In the genomic region with DNA sequence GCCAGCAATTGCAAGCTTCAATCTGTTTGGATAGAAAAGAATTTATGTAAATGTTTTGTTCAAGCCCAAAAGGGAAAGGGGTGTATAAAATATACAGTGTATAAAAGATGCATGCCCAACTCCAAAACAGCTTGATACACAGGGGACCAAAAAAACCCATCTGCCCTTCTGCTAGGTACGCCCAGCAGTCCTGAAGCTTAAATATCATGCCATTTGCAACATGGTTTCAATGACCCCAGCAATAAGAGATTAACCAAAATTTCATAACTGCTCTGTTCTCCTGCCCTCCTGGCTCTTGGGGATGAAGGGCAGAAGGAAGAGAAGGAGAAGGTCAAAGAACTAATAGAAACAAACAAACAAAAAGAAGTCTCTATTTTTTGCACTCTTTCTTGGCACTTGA, we compare ENCODE assay signal across 9 mouse cellular contexts.
A peak's percentile ranks its signal among the peaks of the same experiment; 100 is the strongest.
DNase-seq lines count a peak whose midpoint lies in the region; ATAC-seq lines count a peak whose summit lies in the region.
"Had no signal": no experiment of that assay in that cellular context is flagged by ENCODE, and none has a peak within 500 bp of the region (broad histone marks: within the 10 kb centered on the region; RNA-seq: fewer than 3 reads in every experiment).

No protein-coding gene starts in this region.

- no peaks in the 10 kb centered on the region for H3K9me3 ChIP-seq in heart, embryonic 14.5 days (ENCODE audit: control insufficient read depth, low read length)
- H3K9me3 ChIP-seq in forebrain, embryonic 15.5 days, result no peaks in the 10 kb centered on the region
- no peaks in the 10 kb centered on the region for H3K9me3 ChIP-seq in midbrain, embryonic 11.5 days (ENCODE audit: control insufficient read depth, low read length)

- no peak overlapping the region for H3K4me3 ChIP-seq in heart, embryonic 14.5 days (ENCODE audit: control insufficient read depth in 1 of 2, insufficient read depth in 1 of 2, low read depth in 1 of 2, low read length in 2 of 2)
- no peak overlapping the region for H3K4me3 ChIP-seq in forebrain, embryonic 15.5 days
- H3K4me3 ChIP-seq in midbrain, embryonic 11.5 days (ENCODE audit: low read depth, low read length), result no peak overlapping the region

- H3K27me3 ChIP-seq in heart, embryonic 14.5 days (ENCODE audit: control insufficient read depth, insufficient read depth, low read length), result no peaks in the 10 kb centered on the region
- H3K27me3 ChIP-seq in forebrain, embryonic 15.5 days, result no peaks in the 10 kb centered on the region
- H3K27me3 ChIP-seq in midbrain, embryonic 11.5 days (ENCODE audit: control insufficient read depth, insufficient read depth, low read length), result no peaks in the 10 kb centered on the region

- ATAC-seq in heart, embryonic 14.5 days (ENCODE audit: insufficient number of reproducible peaks, insufficient read depth, low FRiP score, low read depth), result no peak
- ATAC-seq in forebrain, embryonic 15.5 days (replicated peaks), result 0 out of 2 replicates have a peak, but pooled peaks have one; percentile 17
- ATAC-seq in midbrain, embryonic 11.5 days (ENCODE audit: low FRiP score), result peak; percentile 6; the same call in 1 of the 2 replicates

- 78% methylated on average over 1 of the region's 1 CpGs for WGBS in heart, embryonic 14.5 days
- WGBS in forebrain, embryonic 15.5 days, result 3% methylated on average over 1 of the region's 1 CpGs
- 21% methylated on average over 1 of the region's 1 CpGs for WGBS in midbrain, embryonic 11.5 days

- peaks cover 22 to 46% of the 10 kb centered on the region in 2 experiments for H3K4me1 ChIP-seq in heart, embryonic 14.5 days (ENCODE audit: control insufficient read depth in 2 of 2, insufficient read depth in 2 of 2, low read length in 2 of 2)
- H3K4me1 ChIP-seq in forebrain, embryonic 15.5 days, result peaks cover 59% of the 10 kb centered on the region
- H3K4me1 ChIP-seq in midbrain, embryonic 11.5 days (ENCODE audit: control insufficient read depth, insufficient read depth, low read length), result peaks cover 41% of the 10 kb centered on the region

- H3K36me3 ChIP-seq in heart, embryonic 14.5 days (ENCODE audit: control insufficient read depth, insufficient read depth, low read length), result no peaks in the 10 kb centered on the region
- H3K36me3 ChIP-seq in forebrain, embryonic 15.5 days, result no peaks in the 10 kb centered on the region
- no peaks in the 10 kb centered on the region for H3K36me3 ChIP-seq in midbrain, embryonic 11.5 days (ENCODE audit: control insufficient read depth, insufficient read depth, low read length)

- H3K27ac ChIP-seq in heart, embryonic 14.5 days (replicated peaks in 1 of 2; ENCODE audit: control insufficient read depth in 1 of 2, insufficient read depth in 1 of 2, low read depth in 2 of 2, low read length in 2 of 2), result peak overlapping the region; percentile 64 to 92
- peak overlapping the region; percentile 95 for H3K27ac ChIP-seq in forebrain, embryonic 15.5 days (replicated peaks)
- H3K27ac ChIP-seq in midbrain, embryonic 11.5 days (ENCODE audit: low read depth, low read length), result peak overlapping the region; percentile 91

- intact Hi-C loops in heart, postnatal 36 days (cut with DNase I), result loop anchor here (5.0 to 10.0 kb wide), 4 partner anchors 87 to 1189 kb away; no protein-coding TSS in a partner anchor
- intact Hi-C loops in left cerebral cortex, postnatal 10 days (cut with DNase I), result loop anchor here (5.0 kb wide), 1 partner anchor 1422 kb away; no protein-coding TSS in a partner anchor

- H3K9ac ChIP-seq in heart, embryonic 14.5 days (ENCODE audit: low read length), result peak overlapping the region; percentile 41; the same call in 1 of the 2 replicates
- no peak overlapping the region for H3K9ac ChIP-seq in forebrain, embryonic 15.5 days (replicated peaks)
- no peak overlapping the region for H3K9ac ChIP-seq in midbrain, embryonic 11.5 days (ENCODE audit: low read length)

- H3K4me2 ChIP-seq in heart, embryonic 14.5 days (ENCODE audit: low read length), result peak overlapping the region; percentile 75
- H3K4me2 ChIP-seq in forebrain, embryonic 15.5 days (replicated peaks), result peak overlapping the region; percentile 46
- H3K4me2 ChIP-seq in midbrain, embryonic 11.5 days, result peak overlapping the region; percentile 23; the same call in 1 of the 2 replicates

- no peak for DNase-seq in heart, postnatal 36 days
- DNase-seq in brain, embryonic 18.5 days (ENCODE audit: low read depth, low spot score), result peak; percentile 58
- DNase-seq in midbrain, embryonic 11.5 days (ENCODE audit: low spot score, missing footprints), result peak; percentile 90
- no peak for DNase-seq in left cerebral cortex, postnatal 10 days (ENCODE audit: extremely low spot score in 1 of 2, low spot score in 2 of 2)
- no peak for DNase-seq in gastrocnemius, adult 18-20 months (ENCODE audit: low spot score)
- DNase-seq in adrenal gland, adult 8-10 months, result no peak
- DNase-seq: adrenal gland, postnatal 25 days had no signal

Comparison
In these comparisons a context has a peak if more than half of its experiments do, and no peak if none do; other contexts are left out.
1. H3K4me2 ChIP-seq: peak in every context shown above with its lines; median percentile 75 in heart, embryonic 14.5 days; 46 in forebrain, embryonic 15.5 days; 23 in midbrain, embryonic 11.5 days.
2. DNase-seq: peak in brain, embryonic 18.5 days (single experiment) and midbrain, embryonic 11.5 days (single experiment); none in heart, postnatal 36 days (0 of 2), left cerebral cortex, postnatal 10 days (0 of 2), gastrocnemius, adult 18-20 months (single experiment) and adrenal gland, adult 8-10 months (single experiment).
3. Peak in every context shown above with its lines, with median percentiles within 50 percentile points of each other: H3K27ac ChIP-seq.